Mouse (Mus musculus): Measurements from ENCODE around the gene Kif1b. TPM values are rescaled to one million over a fixed set of nuclear protein-coding genes. Genes with fewer than 3 reads are reported as not detected.

Kif1b gene
- polyA plus RNA-seq, 1 experiment from 2014 or later: 96.4 TPM

- Histone ChIP-seq H3K9me3 (ENCODE audit: control insufficient read depth, low read length) (no peaks in the 10 kb centered on the region), H3K36me3 (ENCODE audit: control insufficient read depth, insufficient read depth, low read length) (no peaks in the 10 kb centered on the region), H3K4me1 (replicated peaks; ENCODE audit: control insufficient read depth, insufficient read depth, low read length) (peaks cover 6% of the 10 kb centered on the region; the same call in 1 of the 2 replicates), H3K4me2 (ENCODE audit: low read depth, low read length, severe bottlenecking) (peak within 1 kb of the TSS; percentile 49), H3K27me3 (ENCODE audit: control insufficient read depth, insufficient read depth, low read length) (no peaks in the 10 kb centered on the region), H3K9ac (ENCODE audit: low read length) (peak within 1 kb of the TSS; percentile 80), H3K4me3 (ENCODE audit: low read depth, low read length) (peak within 1 kb of the TSS; percentile 47), H3K27ac (ENCODE audit: low read depth, low read length) (peak within 1 kb of the TSS; percentile 89)
- ATAC-seq (replicated peaks; ENCODE audit: low FRiP score): peak; percentile 90
- DNase-seq (ENCODE audit: low spot score): peak; percentile 99
- WGBS: under 1% methylated on average over 68 of the region's 68 CpGs
These were observed 170.3 kb downstream of the Kif1b start, which contains the start of gene Cenps for GRCm38 (mm10) chr4:149136982-149137770. Gene Cenps, minus strand, starts transcription at chr4:149137629.

- H3K27ac ChIP-seq (ENCODE audit: low read depth, low read length): peak overlapping the region; percentile 89; the same call in 1 of the 2 replicates
- no peak for ATAC-seq (replicated peaks; ENCODE audit: low FRiP score)
- H3K9me3 ChIP-seq (ENCODE audit: control insufficient read depth, low read length): no peaks in the 10 kb centered on the region
- peak overlapping the region; percentile 80 for H3K9ac ChIP-seq (ENCODE audit: low read length)
- no peaks in the 10 kb centered on the region for H3K27me3 ChIP-seq (ENCODE audit: control insufficient read depth, insufficient read depth, low read length)
- peak overlapping the region; percentile 47 for H3K4me3 ChIP-seq (ENCODE audit: low read depth, low read length)
- DNase-seq (ENCODE audit: low spot score): no peak
- 77% methylated on average over 18 of the region's 18 CpGs for WGBS
- H3K4me1 ChIP-seq (replicated peaks; ENCODE audit: control insufficient read depth, insufficient read depth, low read length): peaks cover 6% of the 10 kb centered on the region; the same call in 1 of the 2 replicates
- no peaks in the 10 kb centered on the region for H3K36me3 ChIP-seq (ENCODE audit: control insufficient read depth, insufficient read depth, low read length)
- H3K4me2 ChIP-seq (ENCODE audit: low read depth, low read length, severe bottlenecking): peak overlapping the region; percentile 49
These were observed 171.2 kb downstream of the Kif1b start for GRCm38 (mm10) chr4:149136116-149136850.

GRCm38 (mm10) chr4:149133395-149133794 lies 174.1 kb downstream of the Kif1b start:
- no peaks in the 10 kb centered on the region for H3K27me3 ChIP-seq (ENCODE audit: control insufficient read depth, insufficient read depth, low read length)
- H3K4me3 ChIP-seq (ENCODE audit: low read depth, low read length): no peak overlapping the region
- no peak overlapping the region for H3K4me2 ChIP-seq (ENCODE audit: low read depth, low read length, severe bottlenecking)
- WGBS: 87% methylated on average over 5 of the region's 5 CpGs
- H3K9me3 ChIP-seq (ENCODE audit: control insufficient read depth, low read length): no peaks in the 10 kb centered on the region
- H3K27ac ChIP-seq (ENCODE audit: low read depth, low read length): no peak overlapping the region
- H3K36me3 ChIP-seq (ENCODE audit: control insufficient read depth, insufficient read depth, low read length): peaks cover 3% of the 10 kb centered on the region; the same call in 1 of the 2 replicates
- DNase-seq (ENCODE audit: low spot score): no peak
- ATAC-seq (replicated peaks; ENCODE audit: low FRiP score): no peak
- peaks cover 6% of the 10 kb centered on the region; the same call in 1 of the 2 replicates for H3K4me1 ChIP-seq (replicated peaks; ENCODE audit: control insufficient read depth, insufficient read depth, low read length)
- H3K9ac ChIP-seq (ENCODE audit: low read length): no peak overlapping the region

GRCm38 (mm10) chr4:149131789-149132565 lies 175.5 kb downstream of the Kif1b start:
- DNase-seq (ENCODE audit: low spot score) (no peak), ATAC-seq (replicated peaks; ENCODE audit: low FRiP score) (no peak)
- no peaks in the 10 kb centered on the region for H3K9me3 ChIP-seq (ENCODE audit: control insufficient read depth, low read length)
- WGBS: 90% methylated on average over 21 of the region's 21 CpGs
- no peak overlapping the region for H3K9ac ChIP-seq (ENCODE audit: low read length)
- no peaks in the 10 kb centered on the region for H3K27me3 ChIP-seq (ENCODE audit: control insufficient read depth, insufficient read depth, low read length)
- peaks cover 6% of the 10 kb centered on the region; the same call in 1 of the 2 replicates for H3K4me1 ChIP-seq (replicated peaks; ENCODE audit: control insufficient read depth, insufficient read depth, low read length)
- H3K4me2 ChIP-seq (ENCODE audit: low read depth, low read length, severe bottlenecking): no peak overlapping the region
- H3K27ac ChIP-seq (ENCODE audit: low read depth, low read length): no peak overlapping the region
- no peak overlapping the region for H3K4me3 ChIP-seq (ENCODE audit: low read depth, low read length)
- peaks cover 4% of the 10 kb centered on the region; the same call in 1 of the 2 replicates for H3K36me3 ChIP-seq (ENCODE audit: control insufficient read depth, insufficient read depth, low read length)

GRCm38 (mm10) chr4:149131021-149131752 lies 176.3 kb downstream of the Kif1b start:
- H3K4me3 ChIP-seq (ENCODE audit: low read depth, low read length): no peak overlapping the region
- peaks cover 4% of the 10 kb centered on the region; the same call in 1 of the 2 replicates for H3K36me3 ChIP-seq (ENCODE audit: control insufficient read depth, insufficient read depth, low read length)
- DNase-seq (ENCODE audit: low spot score) (no peak), ATAC-seq (replicated peaks; ENCODE audit: low FRiP score) (no peak)
- H3K4me1 ChIP-seq (replicated peaks; ENCODE audit: control insufficient read depth, insufficient read depth, low read length): peaks cover under 1% of the 10 kb centered on the region; the same call in 1 of the 2 replicates
- 93% methylated on average over 23 of the region's 23 CpGs for WGBS
- H3K9me3 ChIP-seq (ENCODE audit: control insufficient read depth, low read length): no peaks in the 10 kb centered on the region
- no peak overlapping the region for H3K27ac ChIP-seq (ENCODE audit: low read depth, low read length)
- no peak overlapping the region for H3K9ac ChIP-seq (ENCODE audit: low read length)
- no peak overlapping the region for H3K4me2 ChIP-seq (ENCODE audit: low read depth, low read length, severe bottlenecking)
- H3K27me3 ChIP-seq (ENCODE audit: control insufficient read depth, insufficient read depth, low read length): no peaks in the 10 kb centered on the region

GRCm38 (mm10) chr4:149128467-149128866 lies 179.0 kb downstream of the Kif1b start:
- H3K9me3 ChIP-seq (ENCODE audit: control insufficient read depth, low read length): no peaks in the 10 kb centered on the region
- H3K4me3 ChIP-seq (ENCODE audit: low read depth, low read length): no peak overlapping the region
- no peaks in the 10 kb centered on the region for H3K4me1 ChIP-seq (replicated peaks; ENCODE audit: control insufficient read depth, insufficient read depth, low read length)
- H3K4me2 ChIP-seq (ENCODE audit: low read depth, low read length, severe bottlenecking): no peak overlapping the region
- no peak overlapping the region for H3K9ac ChIP-seq (ENCODE audit: low read length)
- DNase-seq (ENCODE audit: low spot score) (no peak), ATAC-seq (replicated peaks; ENCODE audit: low FRiP score) (no peak)
- no peaks in the 10 kb centered on the region for H3K27me3 ChIP-seq (ENCODE audit: control insufficient read depth, insufficient read depth, low read length)
- no peak overlapping the region for H3K27ac ChIP-seq (ENCODE audit: low read depth, low read length)
- 85% methylated on average over 18 of the region's 18 CpGs for WGBS
- peaks cover 4% of the 10 kb centered on the region; the same call in 1 of the 2 replicates for H3K36me3 ChIP-seq (ENCODE audit: control insufficient read depth, insufficient read depth, low read length)

GRCm38 (mm10) chr4:149126663-149127062 lies 180.8 kb downstream of the Kif1b start, which contains the start of gene Cort:
Gene Cort, minus strand, starts transcription at chr4:149126763.
- H3K4me3 ChIP-seq (ENCODE audit: low read depth, low read length): no peak within 1 kb of the TSS
- no peak for ATAC-seq (replicated peaks; ENCODE audit: low FRiP score)
- no peak within 1 kb of the TSS for H3K4me2 ChIP-seq (ENCODE audit: low read depth, low read length, severe bottlenecking)
- no peaks in the 10 kb centered on the region for H3K27me3 ChIP-seq (ENCODE audit: control insufficient read depth, insufficient read depth, low read length)
- H3K27ac ChIP-seq (ENCODE audit: low read depth, low read length): no peak within 1 kb of the TSS
- no peak for DNase-seq (ENCODE audit: low spot score)
- H3K4me1 ChIP-seq (replicated peaks; ENCODE audit: control insufficient read depth, insufficient read depth, low read length): no peaks in the 10 kb centered on the region
- 88% methylated on average over 11 of the region's 11 CpGs for WGBS
- H3K36me3 ChIP-seq (ENCODE audit: control insufficient read depth, insufficient read depth, low read length): peaks cover 4% of the 10 kb centered on the region; the same call in 1 of the 2 replicates
- no peaks in the 10 kb centered on the region for H3K9me3 ChIP-seq (ENCODE audit: control insufficient read depth, low read length)
- no peak within 1 kb of the TSS for H3K9ac ChIP-seq (ENCODE audit: low read length)
